Mouse (Mus musculus) thymus, postnatal 4 days (tissue): ENCODE measurements around the gene Galk1.

Source experiments
- DNase-seq: peaks from one replicate; pipeline ENCODE4 v3.0.0; 2021

Galk1 gene

GRCm38 (mm10) chr11:116012262-116012947 is at the start of gene Galk1:
Galk1 (minus strand) TSS chr11:116012719.
- peak; percentile 99 for DNase-seq

DNA sequence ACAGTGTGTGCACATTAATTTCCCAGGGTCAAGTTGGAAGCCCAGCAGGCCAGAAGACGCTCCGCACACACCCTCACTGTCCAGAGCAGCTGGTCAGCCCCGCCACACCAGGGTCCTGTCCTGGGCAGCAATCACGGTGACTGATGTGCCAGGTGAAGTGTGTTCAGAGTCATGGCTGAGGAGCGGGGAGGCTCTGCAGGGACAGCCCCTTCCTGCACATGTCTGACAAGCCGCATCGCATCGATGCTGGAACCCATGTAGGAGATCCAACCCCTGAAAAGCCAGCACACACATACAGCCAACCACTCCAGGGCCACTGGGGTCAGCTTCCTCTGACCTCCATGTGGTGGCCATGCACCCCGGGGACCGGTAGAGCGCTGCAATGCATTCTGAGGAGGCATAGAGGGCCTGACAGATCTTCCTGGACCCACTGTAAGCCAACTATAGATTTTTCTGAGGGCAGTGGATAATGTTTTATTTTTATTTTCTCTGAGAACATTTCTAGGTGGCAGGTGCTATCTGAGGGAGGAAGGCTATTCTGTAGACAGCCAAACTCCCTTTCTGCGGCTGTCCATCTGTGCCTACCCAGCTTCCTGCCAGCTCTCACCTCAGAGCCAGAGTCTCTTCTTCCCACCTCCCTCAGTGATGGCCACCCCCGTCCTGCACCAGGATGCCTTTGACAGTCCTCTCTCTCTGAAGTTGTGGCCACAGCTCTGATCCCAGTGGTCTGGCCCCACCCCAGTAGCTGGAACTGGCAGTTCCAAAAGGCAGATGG is 49.3 kb upstream of the Galk1 start:
- no peak for DNase-seq

DNA sequence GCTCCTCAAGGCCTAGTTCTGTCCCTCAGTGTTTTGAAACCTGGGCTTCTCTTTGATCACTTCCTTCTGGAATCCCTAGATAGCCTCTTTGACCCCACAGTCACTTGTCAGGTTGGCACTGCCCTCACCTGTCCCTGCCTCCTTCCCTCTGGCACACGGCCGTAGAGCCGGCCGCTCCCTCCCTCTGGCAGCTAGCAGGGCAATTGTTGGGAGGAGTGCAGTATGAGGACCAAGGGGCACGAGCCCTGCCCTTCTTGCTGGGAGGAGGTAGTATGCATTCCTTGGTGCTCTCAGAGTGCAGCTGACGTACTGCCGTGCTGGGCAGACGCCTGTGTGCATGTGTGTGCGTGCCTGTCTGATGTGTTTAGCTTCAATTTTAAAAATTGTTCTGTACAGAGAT is 48.1 kb upstream of the Galk1 start:
- DNase-seq, result no peak

DNA sequence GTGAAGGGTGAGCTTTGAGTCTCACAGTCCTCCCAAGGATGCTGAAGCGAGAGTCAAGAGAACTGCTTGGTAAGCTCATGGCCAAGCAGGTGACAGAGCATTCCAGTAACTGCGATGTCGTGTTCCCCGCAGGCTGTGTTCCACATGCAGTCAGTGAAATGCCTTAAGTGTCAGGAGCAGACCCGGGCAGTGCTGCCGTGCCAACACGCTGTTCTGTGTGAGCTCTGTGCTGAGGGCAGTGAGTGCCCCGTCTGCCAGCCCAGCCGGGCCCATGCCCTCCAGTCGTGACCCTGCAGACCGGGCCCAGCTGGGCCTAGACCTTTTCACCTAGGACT is 47.1 kb upstream of the Galk1 start:
- DNase-seq, result no peak

DNA sequence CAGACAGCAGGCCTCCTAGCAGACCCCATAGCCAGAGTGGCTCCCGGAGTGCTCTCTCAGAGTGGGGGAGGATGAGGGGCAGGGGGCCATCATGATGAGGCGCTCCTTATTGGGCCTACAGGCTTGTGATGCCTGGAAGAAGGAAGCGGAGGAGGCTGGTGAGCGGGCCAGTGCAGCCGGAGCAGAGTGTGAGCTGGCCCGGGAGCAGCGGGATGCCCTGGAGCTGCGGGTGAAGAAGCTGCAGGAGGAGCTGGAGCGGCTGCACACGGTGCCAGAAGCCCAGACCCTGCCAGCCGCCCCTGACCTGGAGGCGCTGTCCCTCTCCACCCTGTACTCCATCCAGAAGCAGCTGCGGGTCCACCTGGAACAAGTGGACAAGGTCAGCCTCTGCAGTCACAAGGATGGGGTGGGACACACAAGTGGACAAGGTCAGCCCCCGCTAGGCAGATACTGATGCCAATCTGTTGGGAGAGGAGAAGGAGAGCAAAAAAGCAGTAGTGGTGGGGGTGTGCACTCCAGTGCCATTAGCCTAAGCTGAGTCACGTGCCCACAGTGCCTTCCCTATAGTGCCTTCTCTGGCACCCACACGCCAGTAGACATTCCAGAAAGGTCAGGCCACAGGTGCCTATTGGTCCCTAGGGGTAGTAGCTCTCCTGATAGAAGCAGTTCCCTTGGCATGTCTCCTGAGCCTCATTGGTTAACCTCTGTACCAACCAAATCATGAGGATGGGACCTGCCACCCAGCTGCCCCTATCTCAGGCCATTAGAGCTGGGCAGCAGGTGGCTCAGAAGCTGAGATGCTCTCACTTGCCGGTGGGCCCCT is 46.6 kb upstream of the Galk1 start:
- no peak for DNase-seq

- no peak for DNase-seq
Measured at GRCm38 (mm10) chr11:116058022-116058614, 45.6 kb upstream of the Galk1 start.

DNA sequence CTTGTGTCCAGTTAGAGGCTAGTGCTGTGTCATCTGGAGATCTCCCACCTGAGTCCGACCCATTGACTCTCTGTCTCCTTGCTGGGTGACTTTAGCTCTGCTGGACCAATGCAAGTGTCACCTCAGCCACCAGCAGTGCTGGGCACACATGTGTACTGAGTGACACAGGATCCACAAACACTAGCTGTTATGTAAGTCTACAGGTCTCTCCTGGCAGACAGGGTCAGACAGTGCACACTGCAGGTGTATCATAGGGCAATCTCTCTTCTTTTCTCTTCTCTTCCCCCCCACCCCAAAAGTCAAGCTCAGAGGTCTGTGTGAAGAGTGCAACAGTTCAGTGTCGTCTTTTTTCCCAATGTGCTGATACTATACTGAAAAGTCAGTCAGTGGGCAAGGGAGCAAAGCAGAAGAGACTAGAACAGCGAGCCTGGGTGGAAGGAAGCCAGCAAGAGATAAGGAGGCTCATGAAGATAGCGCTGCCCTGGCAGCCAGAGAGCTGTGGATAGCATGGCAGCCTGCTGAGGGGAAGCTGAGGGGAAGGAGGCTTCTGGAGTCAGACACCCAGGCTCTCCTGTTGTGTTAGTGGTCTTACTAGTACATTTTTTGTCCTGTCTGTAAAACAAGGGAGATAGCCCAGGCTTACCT is 44.8 kb upstream of the Galk1 start:
- DNase-seq, result no peak

- DNase-seq, result no peak
Measured at GRCm38 (mm10) chr11:116055873-116056272, 43.4 kb upstream of the Galk1 start.

DNA sequence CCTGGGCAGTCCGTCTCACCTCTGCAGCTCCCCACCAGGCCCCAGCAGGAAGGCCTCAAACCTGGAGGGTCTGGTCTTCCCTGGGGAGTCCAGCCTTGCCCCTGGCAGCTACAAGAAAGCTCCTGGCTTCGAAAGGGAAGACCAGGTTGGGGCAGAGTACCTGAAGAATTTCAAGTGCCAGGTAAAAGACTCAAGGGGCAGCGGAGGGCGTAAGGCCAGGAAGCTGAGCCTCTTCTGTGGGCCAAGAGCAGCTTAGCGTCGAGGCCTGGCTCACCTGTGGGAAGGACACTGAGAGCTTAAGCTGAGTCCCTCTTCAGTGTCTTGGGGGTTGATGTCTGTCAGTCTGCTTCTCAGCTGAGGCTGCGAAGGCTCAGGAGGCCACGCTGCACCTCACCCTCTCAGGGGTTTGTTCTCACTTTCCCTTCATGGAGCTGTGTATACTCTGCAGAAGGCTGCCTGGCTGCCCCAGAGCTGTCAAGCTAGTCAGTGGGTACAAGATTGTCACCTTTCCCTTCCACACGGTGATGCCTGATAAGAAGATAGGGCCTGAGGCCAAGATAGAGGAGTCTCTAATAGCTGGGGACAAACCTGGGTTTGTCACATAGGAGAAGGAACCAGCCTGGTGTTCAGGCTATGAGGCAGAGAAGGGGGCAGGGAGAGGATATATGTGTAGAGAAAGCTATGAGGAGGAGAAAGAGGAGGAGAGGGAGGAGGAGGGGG is 41.2 kb upstream of the Galk1 start:
- no peak for DNase-seq

DNA sequence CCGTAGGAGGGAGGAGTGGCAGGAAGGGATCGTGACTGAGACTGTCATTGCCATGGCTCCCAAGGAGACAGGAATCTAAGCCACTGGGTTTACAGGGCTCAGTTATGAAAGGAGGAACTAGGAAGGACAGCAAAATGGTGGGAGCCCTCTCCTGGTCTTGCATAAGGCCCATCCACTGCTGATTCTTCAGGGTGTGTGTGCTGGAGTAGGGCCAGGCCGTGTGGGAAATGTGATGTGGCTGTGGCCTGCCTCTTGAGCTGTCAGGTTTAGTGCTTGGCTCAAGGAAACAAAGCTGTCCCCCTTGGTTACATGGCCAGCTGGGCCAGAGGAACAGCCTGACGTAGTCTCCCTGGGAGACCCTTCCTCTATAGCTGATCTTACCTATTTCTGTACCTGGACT is 37.7 kb upstream of the Galk1 start:
- no peak for DNase-seq

- DNase-seq, result no peak
Measured at GRCm38 (mm10) chr11:116049610-116050009, 37.1 kb upstream of the Galk1 start.

GRCm38 (mm10) chr11:116045173-116045572 is 32.7 kb upstream of the Galk1 start:
- no peak for DNase-seq

GRCm38 (mm10) chr11:116043286-116043685 is 30.8 kb upstream of the Galk1 start:
- DNase-seq, result no peak

DNA sequence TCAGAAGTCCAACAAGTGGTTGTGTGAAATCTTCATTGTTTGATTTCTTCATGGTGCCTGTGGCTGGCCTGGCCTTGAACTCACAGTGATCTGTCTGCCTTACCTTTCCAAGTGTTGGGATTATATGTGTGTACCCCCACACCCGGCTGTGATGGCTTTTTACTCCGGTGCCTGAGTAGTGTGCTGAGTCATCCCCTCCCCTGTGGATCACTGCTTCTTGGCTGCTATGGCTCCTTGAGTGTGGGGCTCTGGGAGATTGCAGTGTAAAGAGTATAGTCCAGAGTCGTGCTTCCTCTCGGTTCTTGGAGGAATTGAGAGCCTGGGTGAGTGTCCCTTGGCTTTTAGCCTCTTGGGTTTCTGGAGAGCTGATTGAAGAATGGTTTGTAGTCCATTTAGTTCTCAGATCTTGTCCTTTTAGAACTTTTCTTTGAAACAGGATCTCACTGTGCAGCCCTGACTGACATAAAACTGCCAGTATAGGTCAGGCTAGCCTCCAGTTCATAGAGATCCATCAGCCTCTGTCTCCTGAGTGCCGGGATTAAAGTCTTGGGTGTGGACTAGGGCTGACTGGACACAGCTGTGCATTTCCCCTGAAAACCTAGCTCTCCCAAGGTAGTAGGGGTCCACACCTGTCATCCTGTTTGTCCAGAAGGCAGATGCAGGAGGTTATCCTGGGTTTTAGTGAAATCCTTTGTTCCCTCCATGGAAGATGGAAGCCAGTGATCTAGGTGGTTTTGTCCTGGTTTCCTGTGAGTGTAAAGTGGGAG is 30.0 kb upstream of the Galk1 start:
- no peak for DNase-seq

DNA sequence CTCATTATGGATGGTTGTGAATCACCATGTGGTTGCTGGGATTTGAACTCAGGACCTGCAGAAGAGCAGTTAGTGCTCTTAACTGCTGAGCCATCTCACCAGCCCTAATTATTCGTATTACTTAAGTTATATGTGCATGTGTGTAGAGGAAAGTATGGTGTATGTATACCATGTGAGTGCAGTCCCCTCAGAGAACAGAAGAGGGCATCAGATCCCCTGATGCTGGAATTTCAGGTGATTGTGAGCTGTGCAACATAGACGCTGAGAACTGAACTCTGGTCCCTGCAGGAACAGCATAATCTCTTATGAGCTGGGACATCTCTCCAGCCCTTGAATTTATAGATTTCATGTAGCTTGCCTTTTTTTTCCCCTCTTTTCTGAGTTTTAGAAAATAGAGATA is 29.3 kb upstream of the Galk1 start:
- no peak for DNase-seq

- no peak for DNase-seq
Measured at GRCm38 (mm10) chr11:116040593-116040992, 28.1 kb upstream of the Galk1 start.

DNA sequence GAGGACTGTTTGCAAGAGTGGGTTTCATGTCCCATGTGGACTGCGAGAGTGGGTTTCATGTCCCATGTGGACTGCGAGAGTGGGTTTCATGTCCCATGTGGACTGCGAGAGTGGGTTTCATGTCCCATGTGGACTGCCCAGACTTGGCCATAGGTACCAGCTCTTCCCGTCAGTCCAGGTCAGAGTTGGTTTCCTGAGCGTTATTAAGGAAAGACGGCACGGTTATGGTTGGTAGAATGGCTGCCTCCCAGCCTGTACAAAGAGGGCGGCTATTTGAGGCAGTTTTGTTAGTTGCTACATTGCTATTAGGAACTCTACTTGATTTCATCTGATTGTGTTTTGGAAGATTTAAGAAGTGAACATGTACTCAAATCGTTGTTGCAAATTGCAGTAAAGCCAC is 25.3 kb upstream of the Galk1 start:
- DNase-seq, result no peak

DNA sequence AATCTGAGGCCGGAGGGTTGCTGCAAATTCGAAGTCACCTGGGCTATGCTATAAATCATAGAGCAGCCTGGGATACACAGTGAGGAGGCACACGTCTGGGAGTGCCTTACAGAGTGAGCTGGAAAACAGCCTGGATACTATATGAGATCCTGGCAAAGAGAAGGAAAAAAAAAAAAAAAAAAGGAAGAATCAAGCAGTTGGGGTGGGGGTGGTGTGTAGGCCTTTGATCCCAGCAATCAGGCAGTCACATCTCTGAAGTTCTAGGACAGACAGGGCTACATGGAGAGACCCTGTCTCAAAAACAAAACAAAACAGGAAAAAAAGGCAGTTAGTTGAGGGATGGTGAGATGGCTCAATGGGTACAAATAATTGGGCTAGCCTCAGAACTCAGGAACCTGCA is 24.2 kb upstream of the Galk1 start:
- DNase-seq, result no peak

- DNase-seq, result no peak
Measured at GRCm38 (mm10) chr11:116034584-116034983, 22.1 kb upstream of the Galk1 start.

GRCm38 (mm10) chr11:116030898-116031845 is 18.7 kb upstream of the Galk1 start:
- DNase-seq, result peak; percentile 64
